Mouse (Mus musculus) megakaryocyte-erythroid progenitor cell, adult 5-6 weeks (primary cell): ENCODE results near the gene Fam241b. TPM values are rescaled to one million over a fixed set of nuclear protein-coding genes. Genes with fewer than 3 reads are reported as not detected.
"Not testable (repeated sequence)": the region's sequence is repeated elsewhere in the genome, so short reads cannot be mapped to it uniquely, and the experiment has no call there.

ENCODE experiments used
- ATAC-seq: replicated peaks from 2 replicates; pipeline ENCODE4 v1.8.0; 2016; ENCODE audit warnings: mild to moderate bottlenecking, inconsistent platforms; ENCODE audit not compliant: severe bottlenecking, poor library complexity, low FRiP score, low TSS enrichment
- total RNA-seq, 2 experiments: library from RNA; stranded (forward) in 1 of 2; stranded (reverse) in 1 of 2; fragments of 200-1000, 215-1000 nt in 1 of 2; fragments of >200 nt in 1 of 2; fragmentation: Nextera tagmentation in 1 of 2; gene quantifications; 2 replicates each; pipeline ENCODE4 v1.2.3; 2014 to 2017

The Fam241b gene
- total RNA-seq, 2 experiments from 2014 or later, result 0.14 to 0.28 TPM

DNA sequence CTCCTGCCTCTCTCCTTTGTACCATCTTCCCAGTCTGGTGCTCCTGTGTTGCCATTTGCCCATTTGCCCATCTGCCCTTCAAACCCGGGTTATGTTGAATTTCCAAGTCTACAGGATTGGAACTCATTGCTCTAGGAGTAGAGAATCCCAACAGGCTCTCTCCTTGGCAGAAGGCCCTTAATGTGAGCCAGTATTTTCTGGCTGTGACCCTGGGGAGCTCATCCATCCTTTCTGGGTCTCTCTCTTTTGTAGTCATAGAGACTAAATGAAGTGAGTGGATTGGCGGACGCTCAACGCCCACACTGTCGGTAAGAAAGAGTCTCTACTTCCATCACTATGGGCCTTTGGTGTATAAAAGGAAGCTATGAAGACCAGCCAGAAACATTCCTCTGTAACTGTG lies 56.9 kb downstream of the Fam241b start:
- ATAC-seq, result no peak

DNA sequence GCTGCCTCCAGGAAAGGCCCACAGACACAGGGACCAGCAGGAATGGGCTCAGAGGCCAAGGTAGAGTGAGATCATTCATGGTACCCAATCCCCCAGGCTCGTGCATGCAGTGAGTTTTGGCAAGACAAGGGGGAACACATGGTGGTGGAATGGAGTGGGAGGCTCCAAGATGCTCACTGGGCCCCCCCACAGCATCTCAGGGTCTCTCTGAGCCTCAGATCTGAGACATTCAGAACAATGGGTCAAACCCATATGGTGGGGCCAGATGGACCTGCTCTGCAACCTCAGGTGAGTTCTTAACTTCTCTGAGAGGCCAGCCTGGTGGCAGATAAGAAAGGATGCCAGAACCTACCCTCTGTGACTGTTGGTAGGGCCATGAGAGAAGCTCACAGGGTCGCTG lies 57.7 kb downstream of the Fam241b start:
- no peak for ATAC-seq

- ATAC-seq, result no peak
These were observed 67.2 kb downstream of the Fam241b start for GRCm38 (mm10) chr10:62076248-62077134.

GRCm38 (mm10) chr10:62071346-62071745 lies 72.4 kb downstream of the Fam241b start:
- not testable (repeated sequence) for ATAC-seq

DNA sequence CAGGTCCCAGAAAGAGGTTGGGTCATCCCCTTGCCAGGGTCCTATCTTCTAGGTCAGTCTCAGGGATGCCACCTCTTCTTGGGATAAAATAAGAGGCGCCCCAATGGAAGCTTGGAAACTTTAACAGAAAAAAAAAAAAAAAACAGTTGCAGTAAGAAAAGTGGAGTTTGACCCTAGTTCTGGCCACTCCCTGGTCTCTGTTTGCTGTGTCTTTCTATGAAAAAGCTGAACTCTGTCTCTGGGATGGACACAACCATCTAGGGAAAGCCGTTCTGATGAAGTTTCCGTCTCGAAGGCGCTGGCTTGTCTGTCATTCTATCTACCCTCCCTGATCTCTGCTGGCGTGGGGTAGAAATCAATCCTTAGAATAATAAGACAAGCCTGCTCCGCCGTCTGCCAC lies 73.1 kb downstream of the Fam241b start:
- no peak for ATAC-seq

GRCm38 (mm10) chr10:62069946-62070345 lies 73.8 kb downstream of the Fam241b start:
- no peak for ATAC-seq

DNA sequence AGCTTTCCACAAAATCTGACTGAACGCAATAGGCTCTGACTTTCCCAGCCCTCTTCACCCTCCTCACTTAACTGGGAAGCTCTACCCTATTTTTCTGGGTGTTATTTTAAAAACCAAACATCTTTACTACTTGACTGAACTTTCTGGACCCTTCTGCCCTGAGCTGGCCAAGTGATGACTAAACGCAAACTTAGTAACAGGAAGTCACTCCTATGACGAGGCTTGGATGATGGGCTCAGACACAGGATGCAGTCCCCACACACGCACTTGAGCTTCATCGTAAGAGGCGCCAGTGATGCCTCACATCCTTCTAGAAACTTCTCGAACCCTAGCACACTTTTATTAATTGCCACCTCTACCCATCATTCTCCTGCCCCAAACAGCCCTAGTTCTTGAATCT lies 74.3 kb downstream of the Fam241b start:
- no peak for ATAC-seq

DNA sequence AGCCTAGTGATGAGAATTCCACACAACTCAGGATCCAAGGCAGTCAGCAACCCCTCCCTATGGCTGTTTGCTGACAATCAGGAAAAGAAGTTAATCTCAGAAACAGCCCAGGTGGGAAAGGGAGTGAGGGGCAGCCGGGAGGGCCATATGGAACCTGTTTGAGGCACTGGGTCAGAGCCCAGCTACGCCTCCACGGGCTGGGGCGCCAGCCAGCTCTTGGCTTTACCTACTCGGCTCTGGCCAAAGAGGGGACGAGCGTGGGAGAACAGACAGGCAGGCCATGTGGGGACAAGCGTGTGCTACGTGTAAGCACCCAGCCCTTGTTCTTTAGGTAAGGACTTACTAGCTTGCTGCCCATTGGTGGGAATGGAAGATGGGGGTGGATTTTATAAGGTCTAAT lies 75.2 kb downstream of the Fam241b start:
- ATAC-seq, result no peak

DNA sequence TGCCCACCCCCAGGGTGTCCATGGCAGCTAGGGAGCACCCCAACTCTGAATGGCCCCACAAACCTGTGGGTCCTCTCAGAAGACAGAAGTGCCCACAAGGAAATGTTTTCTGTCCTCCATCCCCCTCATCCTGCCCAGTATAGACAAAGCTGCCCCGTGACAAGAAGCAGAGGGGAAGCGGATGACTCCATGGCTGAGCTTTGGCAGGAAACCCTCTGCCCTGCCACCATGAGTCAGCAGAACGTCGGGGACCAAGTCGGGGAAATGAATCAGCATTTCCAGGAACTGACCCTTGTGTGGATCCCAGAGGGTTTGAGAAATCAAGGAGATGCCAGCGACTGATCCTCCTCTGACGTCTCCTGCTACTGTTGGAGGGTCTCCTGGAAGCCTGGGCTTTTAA lies 77.5 kb downstream of the Fam241b start:
- no peak for ATAC-seq

DNA sequence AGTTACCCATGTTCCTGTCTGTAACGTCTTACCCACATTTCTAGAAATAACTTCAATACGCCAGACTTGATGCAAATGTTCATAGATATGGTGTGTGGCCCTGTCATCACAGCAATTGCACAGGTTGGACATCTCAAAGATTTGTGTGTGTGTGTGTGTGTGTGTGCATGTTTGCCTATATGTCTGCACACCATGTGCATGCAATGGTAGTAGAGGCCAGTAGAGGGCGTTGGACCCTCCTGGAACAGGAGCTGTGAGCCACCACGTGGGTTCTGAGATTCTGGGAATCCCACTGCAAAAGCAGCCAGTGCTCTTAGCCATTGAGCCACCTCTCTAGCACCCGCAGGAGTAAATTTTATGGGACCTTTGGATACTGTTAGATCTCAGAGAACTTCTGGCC lies 80.9 kb downstream of the Fam241b start:
- no peak for ATAC-seq

GRCm38 (mm10) chr10:62060969-62061678 lies 82.6 kb downstream of the Fam241b start:
- no peak for ATAC-seq

- no peak for ATAC-seq
These were observed 83.4 kb downstream of the Fam241b start for GRCm38 (mm10) chr10:62060224-62060913.

GRCm38 (mm10) chr10:62058508-62059375 lies 85.0 kb downstream of the Fam241b start:
- ATAC-seq, result no peak

Other genes with a start within 250 kb of the Fam241b start
- gene Col13a1, start 164.8 kb downstream of the Fam241b start, total RNA-seq (2014; fragmentation: Nextera tagmentation), result not detected in 2 replicates
- gene Col13a1, start 164.8 kb downstream of the Fam241b start, total RNA-seq (2017), result not detected in 2 replicates
- gene Neurog3, start 10.8 kb downstream of the Fam241b start, total RNA-seq (2014; fragmentation: Nextera tagmentation), result not detected in 2 replicates
- gene Neurog3, start 10.8 kb downstream of the Fam241b start, total RNA-seq (2017), result not detected in 2 replicates
- 1.9 and 10.3 TPM in 2 replicates for gene Tspan15, start 87.3 kb upstream of the Fam241b start, total RNA-seq (2014; fragmentation: Nextera tagmentation)
- gene Tspan15, start 87.3 kb upstream of the Fam241b start, total RNA-seq (2017), result 1.5 and 1.7 TPM in 2 replicates
- not detected in 2 replicates for gene Tacr2, start 108.5 kb upstream of the Fam241b start, total RNA-seq (2014; fragmentation: Nextera tagmentation)
- not detected in 2 replicates for gene Tacr2, start 108.5 kb upstream of the Fam241b start, total RNA-seq (2017)
- gene Hk1, start 236.0 kb upstream of the Fam241b start, total RNA-seq (2014; fragmentation: Nextera tagmentation), result 212 and 217 TPM in 2 replicates
- gene Hk1, start 236.0 kb upstream of the Fam241b start, total RNA-seq (2017), result 295 and 330 TPM in 2 replicates